Comparison of ENCODE assay signal across 8 mouse cellular contexts in genomic region chr5:139826357-139827055, GRCm38 (mm10). TPM values are rescaled to one million over a fixed set of nuclear protein-coding genes. Genes with fewer than 3 reads are reported as not detected.
DNase-seq lines count a peak whose midpoint lies in the region; ATAC-seq and TF ChIP-seq lines count a peak whose summit lies in the region.

TSS of gene Gm26938 (minus strand) at chr5:139826407.
TSS of gene Psmg3 (minus strand) at chr5:139826885.

- H3K9me3 ChIP-seq in embryonic facial prominence, embryonic 10.5 days: no peaks in the 10 kb centered on the region
- no peaks in the 10 kb centered on the region for H3K9me3 ChIP-seq in intestine, postnatal 0 days (ENCODE audit: control insufficient read depth)
- no peaks in the 10 kb centered on the region for H3K9me3 ChIP-seq in midbrain, embryonic 11.5 days (ENCODE audit: control insufficient read depth, low read length)

- WGBS in embryonic facial prominence, embryonic 10.5 days: under 1% methylated on average over 43 of the region's 43 CpGs
- WGBS in intestine, postnatal 0 days: under 1% methylated on average over 43 of the region's 43 CpGs
- WGBS in midbrain, embryonic 11.5 days: under 1% methylated on average over 43 of the region's 43 CpGs

- peaks cover 15% of the 10 kb centered on the region for H3K4me1 ChIP-seq in embryonic facial prominence, embryonic 10.5 days
- peaks cover 9% of the 10 kb centered on the region for H3K4me1 ChIP-seq in intestine, postnatal 0 days (replicated peaks; ENCODE audit: control insufficient read depth, insufficient read depth, low read length)
- peaks cover 8% of the 10 kb centered on the region for H3K4me1 ChIP-seq in midbrain, embryonic 11.5 days (ENCODE audit: control insufficient read depth, insufficient read depth, low read length)

- peaks cover 32% of the 10 kb centered on the region for H3K36me3 ChIP-seq in embryonic facial prominence, embryonic 10.5 days (replicated peaks)
- H3K36me3 ChIP-seq in intestine, postnatal 0 days (ENCODE audit: control insufficient read depth, insufficient read depth): peaks cover 19% of the 10 kb centered on the region; the same call in 1 of the 2 replicates
- peaks cover 6% of the 10 kb centered on the region; the same call in 1 of the 2 replicates for H3K36me3 ChIP-seq in midbrain, embryonic 11.5 days (ENCODE audit: control insufficient read depth, insufficient read depth, low read length)

- no peaks in the 10 kb centered on the region for H3K27me3 ChIP-seq in embryonic facial prominence, embryonic 10.5 days (replicated peaks; ENCODE audit: low read depth, poor library complexity, severe bottlenecking)
- H3K27me3 ChIP-seq in intestine, postnatal 0 days (replicated peaks; ENCODE audit: control insufficient read depth, insufficient read depth, low read length): no peaks in the 10 kb centered on the region
- H3K27me3 ChIP-seq in midbrain, embryonic 11.5 days (ENCODE audit: control insufficient read depth, insufficient read depth, low read length): no peaks in the 10 kb centered on the region

- H3K9ac ChIP-seq in intestine, postnatal 0 days (ENCODE audit: low read depth, low read length): peak within 1 kb of the TSS; percentile 79
- peak within 1 kb of the TSS; percentile 82 for H3K9ac ChIP-seq in midbrain, embryonic 11.5 days (ENCODE audit: low read length)

- H3K4me2 ChIP-seq in intestine, postnatal 0 days (replicated peaks; ENCODE audit: low read depth): peak within 1 kb of the TSS; percentile 88
- peak within 1 kb of the TSS; percentile 90 for H3K4me2 ChIP-seq in midbrain, embryonic 11.5 days

- intact Hi-C loops in left cerebral cortex, postnatal 4 days (cut with DNase I): no loop called here

- H3K27ac ChIP-seq in embryonic facial prominence, embryonic 10.5 days (replicated peaks): peak within 1 kb of the TSS; percentile 88
- peak within 1 kb of the TSS; percentile 64 for H3K27ac ChIP-seq in intestine, postnatal 0 days (ENCODE audit: low read depth, low read length)
- H3K27ac ChIP-seq in midbrain, embryonic 11.5 days (ENCODE audit: low read depth, low read length): no peak within 1 kb of the TSS

- peak within 1 kb of the TSS; percentile 73 for H3K4me3 ChIP-seq in embryonic facial prominence, embryonic 10.5 days
- H3K4me3 ChIP-seq in intestine, postnatal 0 days (ENCODE audit: low read depth, low read length): peak within 1 kb of the TSS; percentile 88
- peak within 1 kb of the TSS; percentile 75 for H3K4me3 ChIP-seq in midbrain, embryonic 11.5 days (ENCODE audit: low read depth, low read length)

- peak; percentile 83 for ATAC-seq in granulocyte monocyte progenitor cell, adult 5-6 weeks (replicated peaks; ENCODE audit: poor library complexity, severe bottlenecking)
- peak; percentile 40; the same call in 1 of the 2 replicates for ATAC-seq in intestine, postnatal 0 days
- ATAC-seq in midbrain, embryonic 11.5 days (ENCODE audit: low FRiP score): peak; percentile 88

- peak; percentile 94 for DNase-seq in adrenal gland, postnatal 14 days
- DNase-seq in embryonic facial prominence, embryonic 10.5 days (ENCODE audit: low spot score): peak; percentile 92
- DNase-seq in left cerebral cortex, postnatal 4 days: peak; percentile 82
- DNase-seq in midbrain, embryonic 11.5 days (ENCODE audit: low spot score, missing footprints): peak; percentile 100
- DNase-seq in right cerebral cortex, postnatal 4 days: peak; percentile 85
- peak; percentile 89 for DNase-seq in yolk sac, embryonic 10.5 days (ENCODE audit: low spot score)

- TF ChIP-seq CTCF in intestine, postnatal 0 days (IDR thresholded peaks at IDR 0.05; ENCODE audit: low read depth): no peak

RNA-seq across cellular contexts. Expression of gene Gm26938, which starts in this region (rescaled TPM):
- total RNA-seq in adrenal gland, postnatal 14 days (2021): not detected in 2 replicates
- polyA plus RNA-seq in embryonic facial prominence, embryonic 10.5 days (2016; fragmentation: Nextera tagmentation; extraction: Ambion mirVana): not detected in 2 replicates
- total RNA-seq in granulocyte monocyte progenitor cell, adult 5-6 weeks (2014; fragmentation: Nextera tagmentation): not detected in 2 replicates
- not detected in 2 replicates for total RNA-seq in granulocyte monocyte progenitor cell, adult 5-6 weeks (2017)
- not detected in 2 replicates for polyA plus RNA-seq in intestine, postnatal 0 days (2015; fragmentation: Nextera tagmentation; extraction: Ambion mirVana)
- not detected for total RNA-seq in left cerebral cortex, postnatal 4 days (2021)
- polyA plus RNA-seq in midbrain, embryonic 11.5 days (2014; fragmentation: Nextera tagmentation; extraction: Ambion mirVana): not detected in 2 replicates

RNA-seq across cellular contexts. Expression of gene Psmg3, which starts in this region (rescaled TPM):
- total RNA-seq in adrenal gland, postnatal 14 days (2021): 14.7 and 18.3 TPM in 2 replicates
- 91.9 and 95.0 TPM in 2 replicates for polyA plus RNA-seq in embryonic facial prominence, embryonic 10.5 days (2016; fragmentation: Nextera tagmentation; extraction: Ambion mirVana)
- 79.1 and 83.9 TPM in 2 replicates for total RNA-seq in granulocyte monocyte progenitor cell, adult 5-6 weeks (2014; fragmentation: Nextera tagmentation)
- 25.7 and 30.3 TPM in 2 replicates for total RNA-seq in granulocyte monocyte progenitor cell, adult 5-6 weeks (2017)
- 33.9 and 34.4 TPM in 2 replicates for polyA plus RNA-seq in intestine, postnatal 0 days (2015; fragmentation: Nextera tagmentation; extraction: Ambion mirVana)
- total RNA-seq in left cerebral cortex, postnatal 4 days (2021): 10 to 100 TPM; 26.0 to 27.4 TPM
- 72.2 and 81.2 TPM in 2 replicates for polyA plus RNA-seq in midbrain, embryonic 11.5 days (2014; fragmentation: Nextera tagmentation; extraction: Ambion mirVana)
